Mouse (Mus musculus) cerebellum, postnatal 36 days (tissue): ENCODE results near the gene Mrpl9.
A peak's percentile ranks its signal among the peaks of the same experiment; 100 is the strongest.

ENCODE experiments used
- DNase-seq, 2 experiments: peaks; one replicate each; pipeline ENCODE4 v3.0.0; 2021 to 2022; ENCODE audit warnings: mixed read lengths in 2 of 2

Gene Mrpl9

DNA sequence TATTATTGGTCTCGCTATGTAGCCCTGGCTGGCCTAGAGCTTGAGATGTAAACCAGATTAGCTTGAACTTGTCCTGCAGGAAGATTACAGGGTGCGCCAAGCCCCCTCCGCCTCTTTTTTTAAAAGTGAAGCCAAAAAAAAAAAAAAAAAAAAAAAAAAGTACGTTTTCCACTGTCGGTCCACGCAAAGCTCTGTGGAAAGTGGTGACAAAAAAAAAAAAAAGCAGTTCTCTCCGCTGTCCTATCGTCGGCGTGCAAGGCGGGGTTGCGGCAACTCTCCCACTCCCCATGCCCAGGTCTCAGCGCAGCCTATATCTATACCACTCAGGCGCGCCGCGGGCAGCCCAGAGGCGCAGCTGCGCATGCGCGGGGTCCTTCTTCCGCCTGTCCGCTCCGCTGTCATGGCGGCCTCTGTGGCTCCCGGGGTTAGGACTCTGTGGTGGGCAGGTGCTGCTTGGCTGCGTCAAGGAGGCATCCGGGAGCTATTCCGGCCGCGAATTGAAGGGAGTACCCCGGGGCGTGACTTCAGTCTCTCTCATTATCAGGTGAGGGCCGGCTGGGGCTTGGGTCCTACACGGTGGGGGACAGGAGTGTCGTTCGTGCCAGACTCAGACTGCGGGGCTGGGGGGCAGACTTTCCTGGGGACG, at the start of gene Mrpl9:
Gene Mrpl9 (plus strand): TSS at position 368 of the 646 bp plus-strand sequence.
- peak; percentile 96 to 97 for DNase-seq

DNA sequence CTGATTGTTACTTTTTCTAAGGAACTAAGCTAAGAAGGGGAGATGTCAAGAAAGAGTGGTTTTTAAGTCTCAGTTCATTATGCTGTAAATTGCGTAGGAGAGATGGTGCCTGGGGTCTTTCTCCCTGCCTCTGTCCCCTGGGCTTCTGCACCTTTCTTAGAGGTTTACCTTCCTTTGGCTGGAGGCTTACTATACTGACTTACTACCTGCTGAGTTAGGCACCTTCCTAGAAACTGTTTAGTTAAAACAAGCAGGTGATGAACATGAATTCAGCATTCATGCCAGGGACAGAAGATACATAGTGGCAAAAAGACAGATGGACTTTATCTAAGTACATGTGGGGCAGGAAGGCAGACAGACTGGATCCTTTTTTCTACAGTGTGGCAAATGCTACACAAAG, 46.8 kb upstream of the Mrpl9 start:
- no peak for DNase-seq

DNA sequence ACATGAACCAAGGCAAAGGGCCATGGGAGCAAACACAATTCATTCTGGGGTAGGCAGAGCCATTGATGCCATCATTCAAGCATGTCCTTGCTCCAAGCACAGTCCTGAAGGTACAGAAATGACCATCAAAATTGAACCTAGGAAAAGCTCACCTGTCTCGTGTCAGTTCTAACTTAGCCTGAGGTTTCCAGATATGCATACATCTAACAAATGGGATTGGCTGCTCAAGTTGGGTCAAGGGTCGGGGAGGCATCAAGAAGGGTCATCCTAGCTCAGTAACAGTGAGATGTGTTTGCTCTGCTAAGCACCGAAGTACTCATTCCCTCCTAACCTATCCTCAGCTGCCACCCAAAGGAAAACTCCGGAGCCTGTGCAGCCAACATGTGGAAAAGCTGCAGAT, 46.3 kb upstream of the Mrpl9 start:
- DNase-seq: no peak

DNA sequence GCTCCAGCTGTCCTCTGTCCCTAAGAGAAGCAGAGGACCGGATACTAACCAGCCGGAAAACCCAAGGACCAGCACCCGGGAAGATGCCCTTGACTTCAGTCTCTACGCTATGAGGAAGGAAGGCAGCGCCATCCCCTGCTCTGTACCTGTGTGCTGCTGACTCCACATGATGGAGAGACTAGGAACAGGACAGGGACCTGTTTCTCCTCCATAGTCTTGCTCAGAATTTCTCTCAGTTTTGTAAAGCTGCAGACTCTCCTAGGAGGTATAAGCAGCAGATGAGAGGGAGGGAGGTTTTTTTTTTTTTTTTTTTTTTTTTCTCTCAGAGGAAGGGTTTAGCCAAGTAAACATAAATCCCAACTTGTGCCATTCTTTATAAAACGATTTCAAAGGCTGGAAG, 44.9 kb upstream of the Mrpl9 start, which contains the start of gene Lingo4:
Gene Lingo4 (plus strand): TSS at position 301 of the 400 bp plus-strand sequence.
- DNase-seq: no peak

DNA sequence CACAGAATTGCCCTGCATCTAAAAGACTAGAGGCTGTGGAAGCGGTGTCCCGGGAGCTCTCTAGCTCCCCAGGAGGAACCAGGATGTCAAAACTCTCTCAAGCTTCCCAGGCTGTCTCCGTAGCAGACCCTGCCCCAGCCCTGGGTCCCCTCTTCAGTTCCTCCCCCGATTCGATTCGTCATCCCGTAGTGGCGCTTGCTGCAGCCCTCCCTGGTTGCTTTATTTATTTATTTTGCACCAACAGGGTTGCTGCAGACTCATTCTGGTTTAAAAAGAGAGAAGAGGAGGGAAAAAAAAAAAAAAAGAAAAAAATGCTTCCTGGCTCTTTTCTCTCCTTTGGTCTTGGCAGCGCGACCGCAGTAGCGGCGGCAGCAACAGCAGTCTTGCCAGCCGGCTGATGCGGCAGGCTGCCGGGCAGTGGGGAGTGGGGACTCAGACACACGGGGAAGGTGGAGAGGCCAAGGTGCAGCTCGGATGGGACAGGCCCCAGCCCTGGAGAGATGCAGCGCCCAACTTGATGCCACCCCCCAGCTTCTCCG, 44.1 kb upstream of the Mrpl9 start:
- DNase-seq: peak; percentile 16 to 28

DNA sequence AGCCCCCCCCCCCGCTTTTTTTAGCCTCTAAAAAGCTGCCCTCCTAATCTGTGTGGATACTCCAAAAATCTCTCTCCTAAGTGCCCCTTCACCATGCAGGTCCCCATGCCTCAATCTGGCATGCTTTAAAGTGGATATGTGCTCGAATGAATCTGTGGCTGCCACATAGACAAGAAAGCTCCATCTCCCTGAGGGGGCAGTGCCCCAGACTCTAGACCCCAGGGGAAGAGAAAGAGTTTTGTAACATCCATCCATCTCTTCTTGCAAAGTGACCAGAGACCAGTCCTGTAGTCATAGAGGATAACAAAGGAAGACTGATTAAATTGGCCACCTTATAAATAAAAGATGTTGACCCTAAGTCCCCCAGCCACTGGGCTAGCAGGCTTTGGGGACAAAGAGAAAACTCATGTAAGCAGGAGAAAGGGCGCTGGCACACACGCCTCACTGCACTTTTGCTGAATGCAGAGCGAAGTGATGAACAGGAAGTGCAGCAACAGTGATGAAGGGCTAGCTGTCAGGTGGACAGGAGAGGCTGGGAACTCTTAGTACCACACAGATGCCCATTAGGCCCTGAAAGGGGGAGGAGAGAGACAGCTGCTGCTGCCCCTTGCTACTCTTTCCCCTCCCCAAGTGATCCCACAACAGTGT, 43.3 kb upstream of the Mrpl9 start:
- no peak for DNase-seq

DNA sequence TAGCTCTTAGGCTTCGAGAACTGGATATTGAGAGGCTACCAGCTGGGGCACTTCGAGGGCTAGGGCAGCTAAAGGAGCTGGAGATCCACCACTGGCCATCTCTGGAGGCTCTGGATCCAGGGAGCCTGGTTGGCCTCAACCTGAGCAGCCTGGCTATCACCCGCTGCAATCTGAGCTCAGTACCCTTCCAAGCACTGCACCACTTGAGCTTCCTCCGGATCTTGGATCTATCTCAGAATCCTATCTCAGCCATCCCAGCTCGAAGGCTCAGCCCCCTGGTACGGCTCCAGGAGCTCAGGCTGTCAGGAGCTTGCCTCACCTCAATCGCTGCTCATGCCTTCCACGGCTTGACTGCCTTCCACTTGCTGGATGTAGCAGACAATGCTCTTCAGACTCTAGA, 40.7 kb upstream of the Mrpl9 start:
- DNase-seq: no peak

DNA sequence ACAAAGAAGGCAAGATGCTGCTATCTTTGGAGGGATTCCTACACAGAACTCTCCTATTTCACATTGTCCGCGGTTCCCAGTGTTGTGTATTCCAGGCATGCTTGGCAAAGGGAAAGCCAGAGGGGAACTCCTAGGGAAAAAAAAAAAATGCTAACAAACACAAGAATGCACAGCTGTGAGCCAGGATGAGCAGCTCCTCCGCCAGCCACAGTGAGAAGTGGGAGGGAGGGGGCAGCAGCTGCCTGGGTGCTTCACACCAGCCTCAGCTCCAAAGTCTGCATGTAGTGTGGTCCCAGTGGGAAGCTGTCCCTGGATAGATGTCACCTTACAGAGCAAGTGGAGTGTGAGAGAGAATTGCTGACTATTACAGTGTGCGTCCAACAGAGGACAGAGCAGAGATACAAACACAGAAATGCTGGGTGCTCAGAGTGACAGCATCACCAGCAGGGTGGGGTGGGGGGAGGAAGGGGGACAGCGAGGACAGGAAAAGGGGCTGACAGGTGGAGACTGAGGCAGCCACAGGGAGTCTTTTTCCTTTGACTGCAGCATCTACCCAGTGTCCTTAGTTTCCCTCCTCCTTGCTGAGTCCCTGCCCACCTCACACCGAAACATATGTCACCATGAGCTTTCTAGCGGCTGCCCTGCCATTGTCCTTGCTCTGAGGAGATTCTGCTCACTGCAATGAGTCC, 38.6 kb upstream of the Mrpl9 start:
- DNase-seq: no peak

DNA sequence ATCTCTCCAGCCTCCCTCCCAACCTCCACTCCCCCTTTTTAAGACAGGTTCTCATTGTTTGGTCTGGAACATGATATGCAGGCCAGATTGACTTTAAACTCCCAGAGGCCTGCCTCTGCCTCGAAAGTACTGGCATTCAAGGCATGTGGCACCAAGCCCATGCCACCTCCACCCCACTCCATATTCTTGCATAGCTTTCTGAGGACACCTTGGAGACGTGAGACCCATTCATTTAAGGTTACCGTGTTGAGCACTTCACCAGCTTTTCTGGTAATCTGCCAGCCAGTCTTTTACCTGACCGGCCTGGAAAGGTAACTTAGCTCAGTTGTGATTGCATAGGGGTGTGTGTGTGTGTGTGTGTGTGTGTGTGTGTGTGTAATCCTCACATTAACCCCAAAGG, 37.6 kb upstream of the Mrpl9 start:
- DNase-seq: no peak

DNA sequence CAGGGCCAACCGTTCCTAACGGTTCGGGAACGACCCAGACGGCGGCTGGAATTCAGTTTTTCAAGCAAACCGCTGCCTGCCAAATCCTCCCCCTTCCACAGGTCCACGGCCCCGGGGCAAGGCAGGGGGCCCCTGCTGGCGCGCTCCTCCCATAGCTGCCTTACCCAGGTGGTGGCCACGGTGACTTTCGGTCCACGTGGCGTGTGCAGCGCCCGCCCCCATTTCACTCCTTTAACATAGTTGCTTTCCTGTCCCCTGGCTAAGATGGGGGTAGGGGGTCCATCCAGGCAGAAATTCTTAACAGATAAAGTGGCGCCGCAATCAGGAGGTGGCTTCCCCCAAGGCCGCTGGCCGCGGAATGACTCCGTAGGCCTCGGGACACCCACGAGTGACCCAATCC, 30.6 kb upstream of the Mrpl9 start:
- peak in 1 of 2 experiments; percentile 61 for DNase-seq

DNA sequence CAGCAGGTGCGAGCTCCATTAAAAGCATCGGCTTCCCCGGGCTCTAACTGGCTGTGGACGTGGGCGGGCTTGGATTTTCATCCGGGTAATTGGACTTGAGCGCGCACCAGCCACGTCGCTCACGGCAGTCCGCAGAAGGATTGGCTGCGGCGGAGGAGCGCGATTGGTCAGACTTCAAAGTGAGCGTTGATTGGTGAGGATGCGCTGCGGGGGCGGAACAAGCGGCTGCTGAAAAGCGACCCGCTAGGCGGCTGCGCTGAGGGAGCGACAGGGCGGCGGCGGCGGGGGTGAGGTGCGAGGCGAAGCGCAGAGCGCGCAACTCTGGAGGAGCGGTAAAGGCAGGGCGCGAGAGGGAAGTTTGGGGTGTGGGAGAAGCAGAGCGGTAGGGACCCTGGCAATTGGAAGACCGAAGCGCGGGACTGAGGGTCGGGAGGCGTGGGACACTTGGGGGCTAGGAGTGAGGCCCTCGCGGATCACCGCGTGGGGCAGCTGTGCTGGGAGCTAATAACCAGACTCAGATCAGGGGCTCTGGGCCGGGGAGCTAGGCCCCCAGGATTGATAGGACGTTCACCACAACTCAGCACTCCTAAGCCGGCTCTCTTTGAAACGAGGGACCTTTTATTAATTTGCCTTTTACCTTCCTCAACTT, 30.0 kb upstream of the Mrpl9 start, which contains the start of gene Tdrkh:
Gene Tdrkh (plus strand): TSS at position 243 of the 649 bp plus-strand sequence.
- DNase-seq: peak; percentile 97 to 98

DNA sequence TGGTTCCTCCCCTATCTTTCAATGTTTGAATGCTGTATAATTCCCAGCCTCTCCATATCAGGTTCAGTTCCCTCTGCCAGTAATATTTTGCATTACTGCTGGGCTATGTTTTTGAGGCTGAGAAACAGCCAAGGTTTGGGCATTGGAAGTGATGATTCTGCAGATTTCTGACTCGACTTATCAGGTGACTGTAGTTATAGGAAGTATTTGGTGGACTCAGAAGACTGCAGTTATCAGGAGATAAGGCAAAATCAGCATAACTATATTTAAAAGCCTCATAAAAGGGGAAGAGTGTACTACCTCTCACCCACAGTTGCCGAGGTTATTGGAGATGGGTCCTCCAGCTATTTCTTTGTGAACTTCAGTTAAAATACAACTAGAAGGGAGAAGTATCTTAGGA, 12.1 kb upstream of the Mrpl9 start:
- no peak for DNase-seq

DNA sequence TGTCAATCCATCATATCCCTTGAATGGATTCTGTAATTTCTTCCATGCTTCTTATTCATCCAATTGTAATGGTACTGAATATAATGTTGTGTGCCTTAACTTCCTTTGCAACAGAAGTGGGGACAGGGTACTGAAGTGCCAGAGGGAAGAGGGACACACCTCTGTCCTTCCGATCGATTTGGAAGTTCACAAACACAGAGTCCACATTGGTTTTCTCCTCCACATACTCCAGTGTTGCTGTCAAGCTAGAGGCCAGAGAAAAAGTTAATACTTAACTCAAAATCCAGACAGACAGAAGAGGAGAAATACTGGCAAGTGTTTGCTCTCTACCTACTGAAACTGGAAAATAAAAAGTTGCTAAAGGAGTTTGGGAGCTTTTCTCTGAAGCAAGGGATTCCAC, 8.8 kb upstream of the Mrpl9 start:
- no peak for DNase-seq

DNA sequence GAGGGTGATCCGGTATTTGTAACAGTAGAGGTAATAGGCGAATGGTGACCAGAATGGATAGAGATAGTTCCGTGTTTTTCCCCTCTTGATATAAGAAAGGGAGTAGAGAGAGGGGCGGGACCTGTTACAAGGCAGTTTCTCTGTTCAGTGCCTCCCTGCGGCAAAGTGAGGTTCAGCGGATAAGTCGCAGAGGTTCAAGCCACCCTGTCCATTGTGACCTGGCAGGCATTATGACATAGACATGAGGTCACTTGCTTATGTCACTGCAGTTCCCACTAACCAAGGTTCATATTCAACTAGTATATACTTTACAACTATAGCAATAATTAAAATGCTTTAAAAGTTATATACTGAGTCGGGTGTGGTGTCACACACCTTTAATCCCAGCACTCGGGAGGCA, 6.7 kb upstream of the Mrpl9 start:
- DNase-seq: no peak

DNA sequence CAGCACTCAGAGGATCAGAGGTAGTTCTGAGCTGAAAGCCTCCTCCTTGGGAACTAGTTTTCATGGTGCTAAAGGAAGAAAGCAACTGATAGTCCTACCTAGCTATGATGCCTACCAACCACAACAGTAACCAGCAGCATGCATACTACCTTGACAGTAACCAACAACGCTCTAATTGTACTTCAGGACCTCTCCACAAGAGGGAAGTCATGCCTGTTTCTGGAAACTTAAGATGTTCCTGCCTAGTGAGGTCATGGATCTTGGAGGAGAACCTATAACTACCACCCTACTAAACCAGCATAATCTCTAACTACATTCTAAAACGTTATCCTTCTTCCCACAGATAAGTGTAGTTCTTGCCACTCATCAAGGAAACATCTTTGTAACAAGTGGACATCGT, 1.9 kb upstream of the Mrpl9 start:
- no peak for DNase-seq

DNA sequence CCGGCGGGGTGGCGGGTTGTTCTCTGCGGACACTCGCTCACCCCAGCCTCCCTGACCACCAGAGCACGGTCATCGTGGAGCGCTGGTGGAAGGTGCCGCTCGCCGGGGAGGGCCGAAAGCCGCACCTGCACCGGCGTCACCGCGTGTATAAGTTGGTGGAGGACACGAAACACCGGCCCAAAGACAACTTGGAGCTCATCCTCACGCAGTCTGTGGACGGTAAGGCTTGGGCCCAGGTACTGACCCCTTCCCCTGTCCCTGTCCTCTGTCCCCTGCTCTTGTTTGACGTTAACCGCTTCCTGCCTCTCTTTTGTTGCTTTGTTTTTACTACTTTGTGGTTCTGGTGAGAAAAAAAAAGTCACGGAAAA, 463 bp downstream of the Mrpl9 start, which contains the start of gene Oaz3:
Gene Oaz3 (minus strand): TSS at position 319 of the 368 bp plus-strand sequence.
- DNase-seq: no peak

DNA sequence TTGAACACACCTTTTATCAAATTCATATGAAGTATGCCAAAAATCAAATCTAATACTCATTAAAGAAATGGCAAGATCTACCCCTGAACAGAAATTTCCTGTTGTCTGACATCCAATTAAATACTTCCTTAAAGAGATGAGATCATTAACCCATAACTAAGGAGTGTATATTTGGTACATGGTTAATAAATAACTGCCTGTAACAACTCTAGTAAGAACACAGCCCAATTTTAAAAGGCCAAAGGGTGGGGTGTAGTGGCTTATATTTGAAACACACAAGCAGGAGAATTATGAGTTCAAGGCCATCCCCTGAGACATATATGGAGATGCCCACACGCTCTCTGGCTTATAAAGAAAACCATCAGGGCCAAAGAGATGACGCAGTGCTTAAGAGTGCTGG, 6.3 kb downstream of the Mrpl9 start:
- DNase-seq: no peak

DNA sequence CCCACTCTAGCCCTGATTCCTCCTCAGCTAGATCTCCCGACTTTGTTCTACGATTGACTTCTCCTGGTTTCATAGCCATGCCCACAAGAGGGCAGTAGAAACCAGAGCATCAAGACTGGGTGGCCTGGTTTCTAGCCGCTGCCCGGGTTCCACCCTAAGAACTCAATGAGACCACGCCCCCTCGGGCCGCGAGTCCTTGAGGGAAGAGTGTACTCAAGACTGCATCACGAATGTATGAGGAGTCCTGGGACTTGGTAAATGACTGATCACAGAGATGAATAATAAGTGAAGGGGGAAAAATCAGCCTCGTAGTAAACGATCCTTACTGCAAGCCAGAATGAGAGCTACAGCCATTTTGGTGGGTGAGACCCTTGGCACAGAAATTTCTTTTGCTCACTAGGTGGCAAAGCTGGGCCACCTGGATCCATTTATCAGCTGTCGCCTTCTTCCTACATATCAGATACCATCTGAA, 13.4 kb downstream of the Mrpl9 start:
- peak; percentile 77 to 84 for DNase-seq

DNA sequence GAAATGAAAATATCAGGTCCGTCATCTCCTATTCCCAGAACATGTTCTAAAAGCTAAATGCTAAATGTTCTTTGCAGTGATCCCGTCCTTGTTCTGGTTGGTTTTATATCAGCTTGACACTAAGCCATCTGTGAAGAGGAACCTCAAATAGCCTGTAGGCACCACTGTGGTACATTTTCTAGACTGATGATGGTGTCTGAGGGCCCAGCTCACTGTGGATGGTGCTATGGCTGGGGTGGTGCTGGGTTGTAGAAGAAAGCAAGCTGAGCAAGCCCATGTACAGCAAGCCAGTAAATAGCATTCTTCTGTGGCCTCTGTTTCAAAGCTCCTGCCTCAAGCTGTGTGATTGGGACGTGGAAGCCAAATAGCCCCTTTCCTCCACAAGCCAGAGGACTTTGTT, 13.9 kb downstream of the Mrpl9 start:
- no peak for DNase-seq

DNA sequence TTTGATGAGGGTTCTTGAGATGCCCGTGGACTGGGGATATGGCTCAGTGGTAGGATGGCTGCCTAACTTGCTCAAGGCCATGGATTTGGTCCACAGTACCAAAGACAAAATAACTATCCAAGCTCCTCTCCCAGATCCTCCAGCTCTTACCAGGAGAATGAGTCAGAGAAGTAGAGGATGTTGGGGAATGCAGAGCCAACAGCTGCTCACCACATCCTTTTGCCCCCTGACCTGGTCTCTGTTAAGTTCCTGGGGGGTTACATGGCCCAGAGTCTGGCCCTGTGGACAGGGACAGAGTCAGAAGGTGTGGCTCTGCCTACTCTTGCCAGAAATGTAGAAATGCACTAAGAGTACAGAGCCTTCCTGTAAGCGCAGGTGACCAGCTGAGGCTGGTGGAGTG, 16.7 kb downstream of the Mrpl9 start:
- no peak for DNase-seq

DNA sequence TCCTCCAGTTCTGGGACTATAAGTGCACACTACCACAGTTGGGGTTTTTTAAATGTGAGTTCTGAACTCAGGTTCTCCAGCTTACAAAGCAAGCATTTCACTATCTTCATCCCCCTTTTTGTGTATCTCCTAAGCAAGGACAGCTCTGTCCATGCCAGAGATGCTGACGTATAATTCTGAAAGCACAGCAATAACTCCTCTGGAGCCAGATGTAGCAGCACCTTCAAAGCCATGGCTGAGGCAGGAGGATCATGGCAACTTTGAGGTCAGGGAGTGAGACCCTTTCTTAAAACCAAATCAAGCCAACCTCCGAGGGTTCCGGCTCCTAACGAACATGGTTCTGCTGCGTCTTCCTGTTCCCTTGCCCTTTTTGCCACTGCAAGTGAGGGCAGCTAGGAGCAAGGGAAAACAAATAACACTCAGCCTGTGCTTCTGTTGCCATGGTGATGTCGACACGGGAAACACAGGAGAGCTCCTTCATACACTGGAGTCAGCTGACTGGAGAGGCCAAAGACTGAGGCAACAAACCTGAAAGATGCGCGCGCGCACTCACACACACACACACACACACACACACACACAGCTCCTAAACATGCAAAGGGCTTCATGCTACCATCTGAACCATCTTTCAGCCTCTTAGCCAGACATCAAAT, 20.9 kb downstream of the Mrpl9 start:
- DNase-seq: no peak

DNA sequence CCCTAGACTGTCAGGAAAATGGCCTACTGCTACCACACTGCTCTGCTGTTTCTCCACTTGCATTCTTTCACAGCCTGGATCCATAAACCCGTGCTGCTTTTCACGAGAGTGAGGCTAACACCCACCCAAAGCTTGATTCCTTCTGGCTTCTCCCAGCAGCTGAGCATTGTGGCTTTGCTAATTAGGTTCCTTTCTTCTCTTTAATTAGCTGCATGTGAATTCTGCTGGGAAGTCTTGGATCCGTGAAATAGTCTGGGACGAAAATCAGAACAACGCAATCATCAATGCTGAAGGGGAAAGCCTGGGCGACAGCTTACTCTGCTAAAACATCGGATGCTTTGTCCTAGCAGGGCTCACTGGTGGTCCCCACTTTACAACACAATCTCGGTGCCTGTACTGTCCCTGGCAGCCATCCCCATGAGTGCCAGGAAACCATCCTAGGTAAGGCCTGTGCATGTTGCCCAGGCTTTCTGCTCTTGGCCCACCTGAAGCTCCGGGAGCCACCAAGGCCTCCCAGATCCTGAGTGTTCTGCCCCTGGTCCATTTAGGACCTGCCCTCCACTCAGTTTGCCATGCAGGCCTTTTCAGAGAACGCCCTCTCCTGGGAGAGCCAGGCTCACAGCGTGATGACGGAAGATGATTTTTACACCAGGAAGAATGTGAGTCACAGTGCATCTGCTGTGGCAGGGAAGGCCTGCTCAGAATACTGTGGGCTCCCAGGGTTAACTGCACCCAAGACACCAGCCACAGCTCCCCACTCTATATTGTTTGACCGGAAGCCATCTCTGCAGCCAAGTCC, 22.7 kb downstream of the Mrpl9 start:
- DNase-seq: no peak
